In the genomic region with DNA sequence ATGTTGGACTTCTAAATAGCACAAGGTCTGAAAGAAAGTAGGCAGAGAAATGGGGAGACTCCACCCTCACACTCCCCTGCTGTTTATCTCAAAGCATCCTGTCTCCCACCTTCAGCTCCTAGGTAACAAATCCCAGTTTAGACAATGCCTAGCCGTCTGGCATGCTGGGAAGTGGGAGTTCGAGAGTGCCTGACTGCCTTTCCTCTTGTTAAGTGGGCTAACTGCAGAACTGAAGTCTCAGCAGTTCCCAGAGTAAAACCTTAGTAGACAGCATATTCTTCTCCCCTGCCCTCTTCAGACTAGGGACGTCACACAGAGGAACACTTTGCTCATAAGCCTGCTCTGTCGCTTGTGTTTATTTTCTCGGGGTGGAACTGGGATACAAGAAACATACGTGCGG, we compare ENCODE assay signal across 17 mouse cellular contexts.
A peak's percentile ranks its signal among the peaks of the same experiment; 100 is the strongest.
DNase-seq lines count a peak whose midpoint lies in the region; ATAC-seq lines count a peak whose summit lies in the region.
"Had no signal": no experiment of that assay in that cellular context is flagged by ENCODE, and none has a peak within 500 bp of the region (broad histone marks: within the 10 kb centered on the region; RNA-seq: fewer than 3 reads in every experiment).

No protein-coding gene starts in this region.

- no peak for DNase-seq in hindbrain, embryonic 10.5 days (ENCODE audit: low spot score)
- no peak for DNase-seq in hindbrain, embryonic 14.5 days (ENCODE audit: low spot score)
- peak; percentile 30 for DNase-seq in retina, postnatal 1 day
- no peak for DNase-seq in retina, embryonic 14.5 days (ENCODE audit: low spot score)
- peak; percentile 25 for DNase-seq in embryo, embryonic 10.5 days (ENCODE audit: low spot score)
- no peak for DNase-seq in heart, postnatal 25 days (ENCODE audit: low spot score)
- DNase-seq in kidney, adult 8-10 months, result no peak
- DNase-seq: adrenal gland, postnatal 25 days; B cell, adult 2 months; cerebellum, postnatal 14 days; gastrocnemius, postnatal 10 days; lung, embryonic 14.5 days; thymus, postnatal 36 days had no signal

- H3K4me1 ChIP-seq in hindbrain, embryonic 10.5 days (replicated peaks), result peaks cover 18% of the 10 kb centered on the region
- H3K4me1 ChIP-seq in hindbrain, embryonic 14.5 days (replicated peaks; ENCODE audit: control insufficient read depth, insufficient read depth, low read length), result no peaks in the 10 kb centered on the region
- H3K4me1 ChIP-seq: embryonic facial prominence, embryonic 12.5 days had no signal

- ATAC-seq in hindbrain, embryonic 14.5 days (ENCODE audit: low FRiP score), result no peak
- ATAC-seq: intestine, embryonic 16.5 days had no signal

- no peaks in the 10 kb centered on the region; the same call in 1 of the 2 replicates for H3K9me3 ChIP-seq in hindbrain, embryonic 10.5 days
- peaks cover 8% of the 10 kb centered on the region; the same call in 1 of the 2 replicates for H3K9me3 ChIP-seq in hindbrain, embryonic 14.5 days (ENCODE audit: control insufficient read depth, low read length)

- 24% methylated on average over 7 of the region's 7 CpGs for WGBS in hindbrain, embryonic 10.5 days
- WGBS in hindbrain, embryonic 14.5 days, result 9% methylated on average over 7 of the region's 7 CpGs

- H3K4me3 ChIP-seq in hindbrain, embryonic 10.5 days, result no peak overlapping the region
- no peak overlapping the region for H3K4me3 ChIP-seq in hindbrain, embryonic 14.5 days (replicated peaks; ENCODE audit: low read length)
- H3K4me3 ChIP-seq: embryonic facial prominence, embryonic 12.5 days had no signal

- no peak overlapping the region for H3K4me2 ChIP-seq in hindbrain, embryonic 14.5 days (replicated peaks)
- H3K4me2 ChIP-seq: embryonic facial prominence, embryonic 12.5 days; lung, embryonic 14.5 days had no signal

- H3K27ac ChIP-seq in hindbrain, embryonic 10.5 days, result peak overlapping the region; percentile 40
- H3K27ac ChIP-seq in hindbrain, embryonic 14.5 days, result no peak overlapping the region; the same call in 1 of the 2 replicates
- H3K27ac ChIP-seq: embryonic facial prominence, embryonic 12.5 days; kidney, postnatal 0 days; macrophage had no signal

- intact Hi-C loops in heart, postnatal 25 days (cut with DNase I), result no loop called here

- peaks cover 5% of the 10 kb centered on the region; the same call in 1 of the 2 replicates for H3K36me3 ChIP-seq in hindbrain, embryonic 10.5 days
- H3K36me3 ChIP-seq in hindbrain, embryonic 14.5 days (replicated peaks; ENCODE audit: control insufficient read depth, insufficient read depth), result no peaks in the 10 kb centered on the region
- H3K36me3 ChIP-seq: embryonic facial prominence, embryonic 12.5 days had no signal

- no peaks in the 10 kb centered on the region for H3K27me3 ChIP-seq in hindbrain, embryonic 10.5 days (ENCODE audit: insufficient read depth, poor library complexity, severe bottlenecking)
- H3K27me3 ChIP-seq in hindbrain, embryonic 14.5 days (ENCODE audit: control insufficient read depth, insufficient read depth, low read length), result no peaks in the 10 kb centered on the region
- H3K27me3 ChIP-seq: embryonic facial prominence, embryonic 12.5 days had no signal

- no peak overlapping the region for H3K9ac ChIP-seq in hindbrain, embryonic 14.5 days
- H3K9ac ChIP-seq: embryonic facial prominence, embryonic 12.5 days; lung, embryonic 14.5 days had no signal

Comparison
In these comparisons a context has a peak if more than half of its experiments do, and no peak if none do; other contexts are left out.
1. DNase-seq: peak in retina, postnatal 1 day (single experiment) and embryo, embryonic 10.5 days (single experiment); none in hindbrain, embryonic 10.5 days (single experiment), hindbrain, embryonic 14.5 days (single experiment), retina, embryonic 14.5 days (single experiment), heart, postnatal 25 days (single experiment) and kidney, adult 8-10 months (0 of 2).